Mouse (Mus musculus) olfactory bulb, adult 2 months (tissue): ENCODE measurements around the gene Fcho2.

Experiments used
- CTCF ChIP-seq: fragments of 200-500 bp; IDR thresholded peaks from 2 replicates; pipeline ENCODE4 v1.5.1; 2012; ENCODE audit warnings: low read depth, mild to moderate bottlenecking, low read length, moderate library complexity; ENCODE audit not compliant: insufficient read depth
- POLR2A ChIP-seq: fragments of 200-500 bp; IDR thresholded peaks from 2 replicates; pipeline ENCODE4 v1.6.1; 2012; ENCODE audit warnings: mild to moderate bottlenecking, low read depth, low read length, moderate library complexity; ENCODE audit not compliant: insufficient read depth

DNA sequence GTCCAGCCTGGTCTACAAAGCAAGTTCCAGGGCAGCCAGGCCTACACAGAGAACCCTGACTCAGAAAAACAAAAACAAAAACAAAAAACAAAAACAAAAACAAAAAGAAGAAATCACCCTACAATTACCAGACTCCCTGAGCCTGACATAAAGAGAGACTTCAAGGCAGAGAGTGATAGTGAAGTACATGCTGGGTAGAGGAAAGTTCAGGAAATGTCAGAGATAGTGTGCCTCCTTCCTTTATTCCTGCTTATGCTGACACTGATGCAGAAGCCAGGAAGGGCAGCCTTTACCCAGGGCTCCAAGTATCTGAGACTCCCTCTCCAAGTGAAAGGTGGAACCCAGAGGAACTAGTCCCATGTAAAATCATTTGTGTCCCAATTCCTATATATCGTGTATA is 10.8 kb downstream of the Fcho2 start:
- TF ChIP-seq CTCF (no peak), POLR2A (no peak)
